30 mouse cellular contexts compared by ENCODE assay signal in genomic region chr19:37335392-37335791, GRCm38 (mm10).
"Had no signal": no experiment of that assay in that cellular context is flagged by ENCODE, and none has a peak within 500 bp of the region (broad histone marks: within the 10 kb centered on the region; RNA-seq: fewer than 3 reads in every experiment).

No protein-coding gene starts in this region.

- DNase-seq: heart, postnatal 10 days; heart, postnatal 14 days; heart, postnatal 36 days; heart, postnatal 4 days; kidney, adult 11 months; kidney, adult 18-20 months; kidney, adult 2 months; kidney, adult 8-10 months; kidney, adult 9 months; kidney, postnatal 10 days; kidney, postnatal 14 days; kidney, postnatal 25 days; kidney, postnatal 36 days; kidney, postnatal 4 days; layer of hippocampus, adult 9-11 months; layer of hippocampus, postnatal 36 days had no signal

- H3K36me3 ChIP-seq: heart, embryonic 15.5 days; hindbrain, embryonic 10.5 days; hindbrain, embryonic 12.5 days; hindbrain, embryonic 13.5 days; hindbrain, embryonic 15.5 days; intestine, embryonic 15.5 days; kidney, embryonic 15.5 days had no signal

- H3K4me3 ChIP-seq: heart, embryonic 12.5 days; heart, embryonic 13.5 days; heart, embryonic 15.5 days; hindbrain, embryonic 10.5 days; hindbrain, embryonic 12.5 days; hindbrain, embryonic 13.5 days; hindbrain, embryonic 15.5 days; intestine, embryonic 15.5 days; kidney, embryonic 15.5 days; layer of hippocampus, adult 2 months; left cerebral cortex, adult 2 months had no signal

- H3K27me3 ChIP-seq: heart, embryonic 12.5 days; heart, embryonic 13.5 days; heart, embryonic 15.5 days; hindbrain, embryonic 12.5 days; hindbrain, embryonic 13.5 days; hindbrain, embryonic 15.5 days; intestine, embryonic 15.5 days; kidney, embryonic 15.5 days had no signal

- H3K9me3 ChIP-seq: heart, embryonic 13.5 days; heart, embryonic 15.5 days; hindbrain, embryonic 10.5 days; hindbrain, embryonic 12.5 days; hindbrain, embryonic 13.5 days; hindbrain, embryonic 15.5 days; intestine, embryonic 15.5 days; kidney, embryonic 15.5 days had no signal

- H3K4me1 ChIP-seq: hindbrain, embryonic 10.5 days; hindbrain, embryonic 12.5 days; hindbrain, embryonic 13.5 days; hindbrain, embryonic 15.5 days; intestine, embryonic 15.5 days had no signal

- H3K27ac ChIP-seq: heart, embryonic 13.5 days; heart, embryonic 15.5 days; hindbrain, embryonic 10.5 days; hindbrain, embryonic 12.5 days; hindbrain, embryonic 13.5 days; hindbrain, embryonic 14.5 days; hindbrain, embryonic 15.5 days; hindbrain, postnatal 0 days; intestine, embryonic 15.5 days; kidney, embryonic 15.5 days; kidney, postnatal 0 days; layer of hippocampus, adult 2 months; left cerebral cortex, adult 2 months had no signal
